Mouse (Mus musculus) kidney, adult 2 months (tissue): ENCODE data around the gene Zc3hc1.

ENCODE experiments used
- CTCF ChIP-seq: fragments of 200-500 bp; conservative IDR thresholded peaks from 2 replicates; pipeline ENCODE4 v1.5.1; 2011; ENCODE audit warnings: low read depth, mild to moderate bottlenecking, control low read depth, low read length, moderate library complexity, mixed read lengths; ENCODE audit not compliant: insufficient read depth, insufficient read length
- POLR2A ChIP-seq: fragments of 200-500 bp; IDR thresholded peaks from one replicate; pipeline ENCODE4 v1.6.1; 2011; ENCODE audit warnings: low read depth, low read length, control low read depth

DNA sequence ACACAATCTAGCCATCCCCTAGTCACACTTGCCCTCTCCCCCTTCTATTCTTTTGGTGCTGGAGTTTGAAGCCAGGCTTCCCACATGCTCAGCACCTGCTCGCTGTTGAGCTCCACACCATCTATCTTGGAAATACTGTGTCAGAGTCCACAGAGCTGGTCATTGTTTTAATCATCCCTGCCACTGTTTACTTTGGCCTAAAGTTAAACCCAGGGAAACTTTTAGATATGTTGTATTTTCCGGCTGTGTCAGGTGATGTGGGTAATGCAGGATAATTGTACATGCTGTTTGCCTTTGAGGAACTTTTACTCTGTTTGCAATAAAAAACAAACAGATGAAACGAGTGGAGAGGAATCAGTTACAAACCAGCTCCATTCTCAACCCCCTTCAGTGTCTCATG lies 46.2 kb upstream of the Zc3hc1 start:
- no peak for TF ChIP-seq POLR2A
- TF ChIP-seq CTCF = no peak
